Mouse (Mus musculus): ENCODE data around the gene Ephx4. TPM values are rescaled to one million over a fixed set of nuclear protein-coding genes. Genes with fewer than 3 reads are reported as not detected.

Gene Ephx4
- total RNA-seq, 2 experiments from 2014 or later, result 59.4 to 62.5 TPM

DNA sequence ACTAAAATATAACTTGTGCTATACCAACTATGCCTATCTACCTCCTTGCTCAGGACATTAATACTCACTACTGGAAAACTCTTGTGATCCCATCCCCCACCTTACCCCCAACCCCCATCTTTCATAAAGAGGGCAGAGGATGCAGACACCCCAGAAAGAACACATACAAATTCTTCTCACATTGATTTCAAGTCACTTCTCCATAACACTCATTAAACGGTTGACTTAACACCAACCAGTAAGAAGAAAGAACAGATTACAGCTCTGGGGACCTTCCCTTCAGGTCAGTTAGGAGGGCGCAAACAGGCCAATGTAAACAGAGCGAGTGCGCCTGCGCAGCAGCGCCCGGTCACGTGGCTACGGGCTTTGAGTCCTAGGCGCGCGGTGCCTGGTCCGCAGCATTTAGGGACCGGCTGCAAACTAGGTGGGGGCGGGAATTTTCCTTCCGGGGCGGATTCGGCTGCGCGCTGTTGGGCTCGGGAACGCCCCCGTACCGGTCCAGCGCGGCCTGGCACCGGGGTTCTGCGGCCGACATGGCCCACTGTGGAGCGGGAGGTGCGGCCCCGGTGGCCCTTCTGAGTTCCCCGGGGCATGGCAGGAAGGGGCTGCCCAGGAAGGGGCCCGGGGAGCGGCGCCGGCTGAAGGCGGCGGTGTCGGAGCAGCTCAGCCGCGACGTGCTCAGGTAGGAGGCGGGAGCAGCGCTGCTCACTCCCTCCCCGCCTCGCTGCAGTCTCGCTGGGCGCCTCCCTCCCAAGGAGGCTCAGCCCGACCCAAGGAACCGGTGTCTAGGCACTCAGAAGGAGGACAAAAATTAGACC, 35.1 kb downstream of the Ephx4 start, which contains the start of gene Btbd8:
TSS of gene Btbd8 (plus strand) at position 534 of the 818 bp plus-strand sequence.
- Histone ChIP-seq H3K27ac (peak within 1 kb of the TSS; percentile 99), H3K4me3 (peak within 1 kb of the TSS; percentile 89)
- TF ChIP-seq CTCF (conservative IDR thresholded peaks at IDR 0.05), result 0 out of 2 replicates have a peak, but pooled peaks have one; percentile 5
- peak; percentile 87 to 91 for DNase-seq (ENCODE audit: low spot score in 2 of 2)

DNA sequence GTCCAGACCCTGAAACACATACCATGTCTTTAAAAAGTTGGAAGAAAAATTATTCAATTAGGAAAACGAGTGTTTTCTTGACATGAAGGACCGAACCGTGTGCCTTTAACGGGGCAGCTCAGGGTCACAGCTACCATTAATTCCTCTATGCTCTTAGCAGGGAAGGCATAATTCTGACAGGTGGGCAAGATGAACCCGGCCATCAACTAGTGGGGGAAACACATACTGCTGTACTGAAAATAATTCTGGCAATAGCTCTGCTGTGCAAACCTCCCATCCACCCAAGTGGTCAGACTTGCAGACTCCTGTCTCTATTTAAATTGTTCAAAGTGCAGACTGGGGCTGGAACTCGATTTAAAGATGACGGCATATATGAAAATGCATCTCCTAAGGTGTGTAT, 35.8 kb downstream of the Ephx4 start:
- H3K27ac ChIP-seq, result peak overlapping the region; percentile 99
- H3K4me3 ChIP-seq, result peak overlapping the region; percentile 89
- TF ChIP-seq CTCF (conservative IDR thresholded peaks at IDR 0.05), result no peak
- no peak for DNase-seq (ENCODE audit: low spot score in 2 of 2)

GRCm38 (mm10) chr5:107441881-107442280, 39.3 kb downstream of the Ephx4 start:
- Histone ChIP-seq H3K27ac (peak overlapping the region; percentile 39; the same call in 1 of the 2 replicates), H3K4me3 (no peak overlapping the region)
- peak in 1 of 2 experiments; percentile 8 for DNase-seq (ENCODE audit: low spot score in 2 of 2)
- TF ChIP-seq CTCF (conservative IDR thresholded peaks at IDR 0.05), result no peak

DNA sequence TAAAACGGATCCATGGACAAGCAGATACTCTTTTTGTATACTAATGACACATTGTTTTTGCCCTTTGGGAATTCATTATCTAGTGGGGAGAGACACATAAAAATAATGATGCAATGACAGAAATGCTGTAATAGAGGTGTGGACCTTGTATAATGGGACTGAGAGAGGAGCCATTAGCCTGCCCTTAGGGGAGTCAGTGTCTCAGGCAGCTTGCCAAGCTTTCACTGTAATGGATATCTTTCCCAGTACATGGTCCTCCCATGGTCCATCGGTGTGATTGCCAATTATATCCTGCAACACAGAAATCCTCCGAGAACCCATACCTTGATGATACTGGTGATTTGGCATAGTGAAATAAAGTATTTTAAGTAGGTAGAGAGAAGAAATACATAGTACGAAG, 41.7 kb downstream of the Ephx4 start:
- no peak for DNase-seq (ENCODE audit: low spot score in 2 of 2)
- H3K27ac ChIP-seq, result no peak overlapping the region
- H3K4me3 ChIP-seq, result no peak overlapping the region
- no peak for TF ChIP-seq CTCF (conservative IDR thresholded peaks at IDR 0.05)

DNA sequence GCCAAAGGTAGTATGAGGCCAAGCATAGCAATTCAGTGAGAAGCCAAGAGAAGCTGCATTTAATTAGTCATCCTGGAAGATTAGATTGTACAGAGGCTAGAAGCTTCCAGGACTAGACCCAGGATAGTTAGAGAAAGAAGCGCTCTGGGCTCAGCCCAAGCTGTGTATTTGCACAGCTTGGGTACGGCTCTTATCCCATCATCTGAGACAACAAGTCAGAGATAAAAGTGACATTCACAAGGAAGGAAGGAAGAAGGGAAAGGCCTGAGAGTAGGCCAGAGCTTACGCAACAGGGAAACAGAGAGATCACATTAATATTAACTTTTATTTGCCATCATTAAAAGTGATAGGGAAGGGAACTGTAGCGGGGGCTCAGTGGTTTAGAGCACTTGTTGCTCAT, 45.4 kb downstream of the Ephx4 start:
- H3K4me3 ChIP-seq, result no peak overlapping the region
- no peak overlapping the region for H3K27ac ChIP-seq
- DNase-seq (ENCODE audit: low spot score in 2 of 2), result no peak
- no peak for TF ChIP-seq CTCF (conservative IDR thresholded peaks at IDR 0.05)

DNA sequence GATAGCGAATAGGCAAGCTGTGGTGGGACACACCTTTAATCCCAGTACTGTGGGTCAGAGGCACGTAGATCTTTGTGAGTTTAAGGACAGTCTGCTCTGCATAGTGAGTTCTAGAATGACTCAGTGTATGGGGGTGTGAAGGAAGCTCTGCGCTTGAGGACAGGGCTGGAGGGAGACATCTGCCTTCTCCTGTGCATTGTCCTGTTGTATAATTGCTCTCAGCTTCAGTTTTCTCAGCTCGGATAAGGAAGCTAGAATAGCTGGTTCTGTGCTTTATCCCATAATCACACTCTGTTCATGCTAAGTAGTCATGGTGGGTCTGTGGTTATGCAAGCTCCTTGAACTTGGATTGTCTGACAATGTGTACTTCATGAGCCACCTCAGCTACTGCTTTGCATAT, 46.2 kb downstream of the Ephx4 start:
- TF ChIP-seq CTCF (conservative IDR thresholded peaks at IDR 0.05), result no peak
- peak in 1 of 2 experiments; percentile 9 for DNase-seq (ENCODE audit: low spot score in 2 of 2)
- peak overlapping the region; percentile 32; the same call in 1 of the 2 replicates for H3K27ac ChIP-seq
- H3K4me3 ChIP-seq, result no peak overlapping the region

- no peak for DNase-seq (ENCODE audit: low spot score in 2 of 2)
- Histone ChIP-seq H3K27ac (0 out of 2 replicates have a peak overlapping the region, but pooled peaks have one; percentile 32), H3K4me3 (no peak overlapping the region)
- TF ChIP-seq CTCF (conservative IDR thresholded peaks at IDR 0.05), result no peak
Observed at GRCm38 (mm10) chr5:107449620-107450019, 47.1 kb downstream of the Ephx4 start.

DNA sequence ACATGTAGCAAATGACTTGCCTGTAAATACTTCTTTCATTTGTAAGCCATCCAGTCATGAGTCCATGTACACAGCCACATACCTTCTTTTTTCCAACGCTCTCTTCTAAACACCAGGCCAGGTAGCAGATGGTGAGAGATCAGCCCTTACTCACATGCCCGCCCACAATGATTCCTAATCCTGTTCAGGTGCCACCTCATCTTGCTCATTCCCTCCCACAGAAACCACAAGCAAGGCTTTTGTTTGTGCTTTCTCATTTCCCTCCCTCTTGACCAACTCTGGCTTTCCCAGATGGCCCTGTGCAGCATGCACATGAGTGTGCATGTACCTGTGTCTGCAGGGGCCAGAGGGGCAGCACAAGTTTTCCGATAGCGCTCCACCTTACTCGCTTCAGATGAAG, 47.8 kb downstream of the Ephx4 start:
- Histone ChIP-seq H3K4me3 (no peak overlapping the region), H3K27ac (no peak overlapping the region)
- TF ChIP-seq CTCF (conservative IDR thresholded peaks at IDR 0.05), result no peak
- DNase-seq (ENCODE audit: low spot score in 2 of 2), result no peak

DNA sequence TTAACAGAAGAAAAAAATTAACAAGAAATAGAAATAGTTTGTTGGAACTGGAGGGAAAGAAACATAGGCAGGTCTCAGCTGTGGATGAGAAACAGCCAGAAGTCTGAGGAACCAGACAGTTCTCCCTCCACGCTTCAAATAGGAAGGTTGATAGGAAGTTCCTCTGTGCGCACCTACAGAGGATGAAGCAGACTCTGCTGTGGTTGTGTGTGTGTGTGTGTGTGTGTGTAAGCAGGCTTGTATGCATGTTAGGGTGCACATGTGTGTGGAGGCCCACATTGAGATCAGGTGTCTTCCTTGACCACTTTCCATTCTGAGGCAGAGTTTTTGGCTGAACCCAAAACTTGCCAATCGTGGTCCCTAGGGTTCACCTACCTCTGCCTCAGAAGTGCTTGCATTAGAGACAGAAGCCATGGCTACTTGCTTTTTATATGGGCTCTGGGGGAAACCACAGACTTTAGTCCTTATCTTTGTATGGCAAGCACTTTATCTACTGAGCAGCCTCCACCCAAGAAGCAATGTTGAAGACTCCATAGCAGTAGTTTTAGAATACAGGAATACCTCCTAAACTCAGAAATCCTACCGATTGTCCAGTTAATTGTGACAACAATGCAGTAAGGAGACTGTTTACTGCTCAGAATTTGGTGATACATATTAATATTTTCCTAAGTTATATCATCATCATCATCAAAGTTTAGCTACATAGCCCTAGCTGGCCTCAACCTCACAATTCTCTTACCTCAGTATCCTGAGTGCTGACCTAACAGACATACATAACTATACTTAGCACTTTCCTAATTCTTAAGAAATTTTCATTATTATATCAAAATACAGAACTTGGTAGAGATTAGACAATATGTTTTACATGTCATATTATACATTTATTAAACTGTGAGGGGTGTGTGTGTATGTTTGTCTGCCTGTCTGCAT, 59.9 kb downstream of the Ephx4 start:
- TF ChIP-seq CTCF (conservative IDR thresholded peaks at IDR 0.05), result no peak
- no peak for DNase-seq (ENCODE audit: low spot score in 2 of 2)
- no peak overlapping the region for H3K4me3 ChIP-seq
- H3K27ac ChIP-seq, result no peak overlapping the region

- no peak for DNase-seq (ENCODE audit: low spot score in 2 of 2)
- Histone ChIP-seq H3K4me3 (no peak overlapping the region), H3K27ac (no peak overlapping the region)
- 0 out of 2 replicates have a peak, but pooled peaks have one; percentile 4 for TF ChIP-seq CTCF (conservative IDR thresholded peaks at IDR 0.05)
Observed at GRCm38 (mm10) chr5:107466501-107466900, 64.0 kb downstream of the Ephx4 start.

DNA sequence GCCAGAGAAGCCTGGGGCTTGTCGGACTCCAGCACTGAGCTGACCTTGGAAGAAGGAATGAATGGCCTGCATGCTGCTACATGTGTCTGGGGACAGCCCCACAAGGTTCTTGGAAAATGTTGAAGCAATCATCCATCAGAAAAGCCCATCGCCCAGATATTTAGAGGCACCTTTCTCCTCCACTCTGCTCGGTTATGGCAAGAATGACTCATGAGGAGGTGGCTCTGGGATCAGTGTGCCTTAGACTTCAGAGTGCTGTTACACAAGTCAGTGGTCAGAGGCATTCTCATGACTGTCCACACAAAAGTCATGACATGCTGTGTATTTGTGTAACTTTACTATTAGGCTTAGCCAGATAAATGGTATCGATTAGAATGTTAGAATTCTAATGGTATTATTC, 64.6 kb downstream of the Ephx4 start:
- Histone ChIP-seq H3K27ac (no peak overlapping the region), H3K4me3 (no peak overlapping the region)
- DNase-seq (ENCODE audit: low spot score in 2 of 2), result no peak
- TF ChIP-seq CTCF (conservative IDR thresholded peaks at IDR 0.05), result no peak

DNA sequence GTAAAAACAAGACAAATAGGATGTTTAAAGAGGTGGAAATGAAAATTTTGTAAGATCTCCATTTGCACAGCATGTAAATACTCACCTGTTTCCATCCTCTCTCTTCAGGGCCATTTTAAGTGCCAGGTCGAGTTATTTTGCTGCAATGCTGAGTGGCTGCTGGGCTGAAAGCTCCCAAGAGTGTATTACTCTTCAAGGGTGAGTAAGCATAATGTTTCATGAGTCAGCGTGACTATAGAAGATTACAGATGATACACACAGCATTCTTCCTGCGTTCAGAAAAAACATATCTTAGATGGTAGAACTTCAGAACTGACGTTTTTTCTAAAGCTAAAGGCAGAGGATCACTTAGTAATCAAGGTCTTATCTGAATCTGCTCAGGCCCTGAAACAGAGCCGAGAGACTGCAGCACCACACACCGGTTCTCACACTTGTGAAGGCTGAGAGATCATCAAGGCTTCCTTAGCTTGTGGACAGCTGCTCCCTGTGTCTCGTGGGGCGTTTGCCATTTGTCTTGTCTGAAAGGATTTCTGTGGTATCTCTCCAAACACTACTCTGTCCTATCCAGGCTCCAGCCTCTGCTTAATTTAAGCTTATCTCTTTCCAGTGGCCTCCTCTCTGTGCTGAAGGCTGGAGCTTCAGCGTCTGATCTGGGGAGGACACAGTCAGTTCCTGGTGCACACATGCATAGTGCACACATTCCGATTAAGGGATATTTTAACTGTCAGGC, 68.2 kb downstream of the Ephx4 start:
- no peak for DNase-seq (ENCODE audit: low spot score in 2 of 2)
- H3K4me3 ChIP-seq, result no peak overlapping the region

More for the DNA sequence above, 68.2 kb downstream of the Ephx4 start:
- H3K27ac ChIP-seq, result no peak overlapping the region
- TF ChIP-seq CTCF (conservative IDR thresholded peaks at IDR 0.05), result no peak

Other genes with a start within 250 kb of the Ephx4 start
- 10 to 100 TPM; 19.8 to 21.4 TPM for gene Tgfbr3, start 113.1 kb upstream of the Ephx4 start, total RNA-seq (2021)
- gene Brdt, start 71.6 kb upstream of the Ephx4 start, total RNA-seq (2021), result 10 to 100 TPM; 16.2 to 17.3 TPM
- gene Lpcat2b, start 28.8 kb downstream of the Ephx4 start, total RNA-seq (2021), result under 1 TPM in 1 of 2 experiments, not detected in 1; 0.31 TPM
- gene Btbd8, start 35.3 kb downstream of the Ephx4 start, total RNA-seq (2021), result 100 to 1,000 TPM; 105 to 114 TPM
- under 1 TPM; 0.31 to 0.37 TPM for gene Gm42669, start 104.9 kb downstream of the Ephx4 start, total RNA-seq (2021)
- 1 to 10 TPM; 1.0 TPM for gene 1700028K03Rik, start 132.0 kb downstream of the Ephx4 start, total RNA-seq (2021)
- gene Rpap2, start 194.6 kb downstream of the Ephx4 start, total RNA-seq (2021), result 10 to 100 TPM; 19.1 to 20.7 TPM
- 10 to 100 TPM; 14.3 to 16.6 TPM for gene Glmn, start 195.2 kb downstream of the Ephx4 start, total RNA-seq (2021)

All from layer of hippocampus, adult 2 months (tissue).